Mouse (Mus musculus) midbrain, embryonic 14.5 days (tissue): ENCODE results near the gene Sh3pxd2a. TPM values are rescaled to one million over a fixed set of nuclear protein-coding genes. Genes with fewer than 3 reads are reported as not detected.

Experiments used
- ATAC-seq: fragments of 200-750 bp; cut with Nextera tagmentation; 2 replicates; pipeline ENCODE4 v1.8.0; 2017; ENCODE audit warnings: moderate number of reproducible peaks, moderate library complexity; ENCODE audit not compliant: low FRiP score, low TSS enrichment
- DNase-seq: peaks from one replicate; pipeline ENCODE4 v3.0.0-alpha.2; 2015
- H3K27ac ChIP-seq: fragments of 300-500 bp; sonication (generic); replicated peaks from 2 replicates; pipeline ENCODE4 v1.5.1; 2014; ENCODE audit warnings: mild to moderate bottlenecking, low read depth, low read length, moderate library complexity
- H3K27me3 ChIP-seq: fragments of 300-500 bp; sonication (generic); 2 replicates; pipeline ENCODE4 v1.6.1; 2014; ENCODE audit warnings: low read length, control low read depth, mixed read lengths; ENCODE audit not compliant: control insufficient read depth, insufficient read depth
- H3K36me3 ChIP-seq: fragments of 300-500 bp; sonication (generic); 2 replicates; pipeline ENCODE4 v1.6.1; 2014; ENCODE audit warnings: low read length, control low read depth; ENCODE audit not compliant: control insufficient read depth, insufficient read depth
- H3K4me1 ChIP-seq: fragments of 300-500 bp; sonication (generic); 2 replicates; pipeline ENCODE4 v1.6.1; 2014; ENCODE audit warnings: mild to moderate bottlenecking, antibody characterized with exemption, low read length, control low read depth; ENCODE audit not compliant: control insufficient read depth, insufficient read depth
- H3K4me2 ChIP-seq: fragments of 300-500 bp; sonication (generic); 2 replicates; pipeline ENCODE4 v1.6.1; 2014; ENCODE audit warnings: mild to moderate bottlenecking, low read length, moderate library complexity
- H3K4me3 ChIP-seq: fragments of 300-500 bp; sonication (generic); replicated peaks from 2 replicates; pipeline ENCODE4 v1.5.1; 2014; ENCODE audit warnings: low read depth, low read length
- H3K9ac ChIP-seq: fragments of 300-500 bp; sonication (generic); replicated peaks from 2 replicates; pipeline ENCODE4 v1.6.1; 2014; ENCODE audit warnings: mild to moderate bottlenecking, low read length, moderate library complexity
- H3K9me3 ChIP-seq: fragments of 300-500 bp; sonication (generic); 2 replicates; pipeline ENCODE4 v1.6.1; 2016; ENCODE audit warnings: low read length, control low read depth, mixed read lengths; ENCODE audit not compliant: control insufficient read depth
- WGBS: fragments of 180-500 bp; shearing (Covaris S2); extraction: QIAGEN DNeasy Blood & Tissue Kit; methylation state at CpG from one replicate; pipeline ENCODE4 v1.1.7; 2014; 5-methylcytosine and 5-hydroxymethylcytosine counted together
- polyA plus RNA-seq: library from polyadenylated mRNA; unstranded; fragments of >200 nt; fragmentation: Nextera tagmentation; extraction: Ambion mirVana; gene quantifications from 2 replicates; pipeline ENCODE4 v1.2.1, GENCODE M21; 2014

Gene Sh3pxd2a
- polyA plus RNA-seq, 1 experiment from 2014 or later, result 2.4 TPM

GRCm38 (mm10) chr19:47337191-47337590 is 127.0 kb downstream of the Sh3pxd2a start:
- peaks cover 6% of the 10 kb centered on the region for H3K27me3 ChIP-seq
- 78% methylated on average over 7 of the region's 7 CpGs for WGBS
- no peak overlapping the region for H3K4me3 ChIP-seq
- no peak for DNase-seq
- no peaks in the 10 kb centered on the region for H3K36me3 ChIP-seq
- no peaks in the 10 kb centered on the region for H3K9me3 ChIP-seq
- no peak overlapping the region for H3K9ac ChIP-seq
- H3K4me2 ChIP-seq, result no peak overlapping the region
- H3K27ac ChIP-seq, result no peak overlapping the region
- ATAC-seq, result no peak
- H3K4me1 ChIP-seq, result peaks cover 21% of the 10 kb centered on the region

GRCm38 (mm10) chr19:47335262-47335661 is 128.9 kb downstream of the Sh3pxd2a start:
- Histone ChIP-seq H3K9ac (no peak overlapping the region), H3K36me3 (no peaks in the 10 kb centered on the region), H3K4me1 (peaks cover 30% of the 10 kb centered on the region)

GRCm38 (mm10) chr19:47334713-47335112 is 129.5 kb downstream of the Sh3pxd2a start:
- DNase-seq (peak; percentile 45), ATAC-seq (no peak)
- Histone ChIP-seq H3K27me3 (no peaks in the 10 kb centered on the region), H3K4me2 (no peak overlapping the region), H3K4me1 (peaks cover 30% of the 10 kb centered on the region), H3K27ac (0 out of 2 replicates have a peak overlapping the region, but pooled peaks have one; percentile 45), H3K9ac (no peak overlapping the region), H3K4me3 (no peak overlapping the region), H3K36me3 (no peaks in the 10 kb centered on the region), H3K9me3 (no peaks in the 10 kb centered on the region)
- WGBS, result 46% methylated on average over 17 of the region's 17 CpGs

More at GRCm38 (mm10) chr19:47335262-47335661, 128.9 kb downstream of the Sh3pxd2a start:
- no peaks in the 10 kb centered on the region for H3K9me3 ChIP-seq
- H3K4me3 ChIP-seq, result no peak overlapping the region
- H3K27ac ChIP-seq, result 0 out of 2 replicates have a peak overlapping the region, but pooled peaks have one; percentile 45
- H3K4me2 ChIP-seq, result no peak overlapping the region
- WGBS, result 73% methylated on average over 6 of the region's 6 CpGs
- DNase-seq (no peak), ATAC-seq (no peak)
- no peaks in the 10 kb centered on the region for H3K27me3 ChIP-seq

GRCm38 (mm10) chr19:47330743-47331227 is 133.4 kb downstream of the Sh3pxd2a start:
- DNase-seq (peak; percentile 75), ATAC-seq (peak; percentile 64)
- WGBS, result 12% methylated on average over 10 of the region's 10 CpGs
- peak overlapping the region; percentile 2; the same call in 1 of the 2 replicates for H3K27ac ChIP-seq
- H3K4me3 ChIP-seq, result no peak overlapping the region
- no peaks in the 10 kb centered on the region for H3K9me3 ChIP-seq
- H3K4me2 ChIP-seq, result peak overlapping the region; percentile 19; the same call in 1 of the 2 replicates
- H3K36me3 ChIP-seq, result no peaks in the 10 kb centered on the region
- H3K4me1 ChIP-seq, result peaks cover 26% of the 10 kb centered on the region
- no peaks in the 10 kb centered on the region for H3K27me3 ChIP-seq
- no peak overlapping the region; the same call in 1 of the 2 replicates for H3K9ac ChIP-seq

GRCm38 (mm10) chr19:47329102-47329501 is 135.1 kb downstream of the Sh3pxd2a start:
- H3K4me3 ChIP-seq, result no peak overlapping the region
- H3K27me3 ChIP-seq, result no peaks in the 10 kb centered on the region
- no peak overlapping the region for H3K9ac ChIP-seq
- ATAC-seq (no peak), DNase-seq (no peak)
- no peaks in the 10 kb centered on the region for H3K9me3 ChIP-seq
- H3K27ac ChIP-seq, result no peak overlapping the region
- no peaks in the 10 kb centered on the region for H3K36me3 ChIP-seq
- H3K4me2 ChIP-seq, result no peak overlapping the region
- WGBS, result 96% methylated on average over 1 of the region's 1 CpGs
- peaks cover 20% of the 10 kb centered on the region for H3K4me1 ChIP-seq

GRCm38 (mm10) chr19:47327896-47328882 is 136.0 kb downstream of the Sh3pxd2a start:
- ATAC-seq (no peak), DNase-seq (no peak)
- H3K4me3 ChIP-seq, result no peak overlapping the region
- H3K27me3 ChIP-seq, result no peaks in the 10 kb centered on the region
- no peaks in the 10 kb centered on the region for H3K36me3 ChIP-seq
- H3K27ac ChIP-seq, result no peak overlapping the region
- H3K4me1 ChIP-seq, result peaks cover 20% of the 10 kb centered on the region
- no peaks in the 10 kb centered on the region for H3K9me3 ChIP-seq
- 30% methylated on average over 11 of the region's 11 CpGs for WGBS
- H3K4me2 ChIP-seq, result no peak overlapping the region
- 0 out of 2 replicates have a peak overlapping the region, but pooled peaks have one; percentile 16 for H3K9ac ChIP-seq

- WGBS, result 36% methylated on average over 5 of the region's 5 CpGs
- Histone ChIP-seq H3K4me3 (no peak overlapping the region), H3K4me2 (no peak overlapping the region), H3K36me3 (no peaks in the 10 kb centered on the region), H3K9ac (no peak overlapping the region), H3K27ac (no peak overlapping the region), H3K9me3 (no peaks in the 10 kb centered on the region), H3K4me1 (peaks cover 17% of the 10 kb centered on the region), H3K27me3 (no peaks in the 10 kb centered on the region)
- ATAC-seq (no peak), DNase-seq (peak; percentile 64)
Observed at GRCm38 (mm10) chr19:47325881-47326280, 138.3 kb downstream of the Sh3pxd2a start.

GRCm38 (mm10) chr19:47323096-47323849 is 140.9 kb downstream of the Sh3pxd2a start:
- H3K9me3 ChIP-seq, result no peaks in the 10 kb centered on the region
- no peaks in the 10 kb centered on the region for H3K27me3 ChIP-seq
- no peak overlapping the region for H3K4me3 ChIP-seq
- H3K9ac ChIP-seq, result no peak overlapping the region
- ATAC-seq (no peak), DNase-seq (no peak)
- H3K27ac ChIP-seq, result no peak overlapping the region
- no peak overlapping the region for H3K4me2 ChIP-seq
- H3K4me1 ChIP-seq, result peaks cover 12% of the 10 kb centered on the region
- 69% methylated on average over 11 of the region's 11 CpGs for WGBS
- H3K36me3 ChIP-seq, result no peaks in the 10 kb centered on the region
